Mouse (Mus musculus) spleen, adult 2 months (tissue): ENCODE results near the gene Clec2l.

Experiments
- CTCF ChIP-seq: fragments of 200-500 bp; IDR thresholded peaks from 2 replicates; pipeline ENCODE4 v1.5.1; 2011; ENCODE audit warnings: mild to moderate bottlenecking, inconsistent platforms; ENCODE audit not compliant: insufficient read depth, insufficient read length, insufficient replicate concordance; ENCODE audit errors: extremely low read depth
- POLR2A ChIP-seq: fragments of 200-500 bp; IDR thresholded peaks from 2 replicates; pipeline ENCODE4 v1.6.1; 2011; ENCODE audit warnings: low read depth, low read length, inconsistent platforms

DNA sequence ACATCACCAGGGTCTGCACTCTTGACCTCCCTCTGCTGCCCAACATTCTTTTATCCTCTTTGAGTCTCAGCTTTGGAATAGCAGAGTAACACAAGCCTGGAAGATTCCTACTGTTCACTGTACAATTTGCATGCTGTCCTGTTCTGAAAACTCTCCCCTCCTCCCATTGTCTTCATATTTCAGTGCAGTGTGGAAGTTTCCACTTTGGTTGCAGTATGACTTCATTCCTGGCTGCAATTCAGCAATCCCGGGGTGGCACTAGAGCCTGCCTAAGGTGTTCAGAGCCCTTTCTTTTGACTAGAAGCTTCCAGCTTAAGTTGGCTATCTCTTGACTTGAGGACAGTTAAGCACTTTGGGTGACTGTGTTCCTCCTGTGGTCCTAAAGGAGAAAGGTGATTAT lies 38.4 kb upstream of the Clec2l start:
- TF ChIP-seq POLR2A (no peak), CTCF (no peak)
